Mouse (Mus musculus) kidney, adult 2 months (tissue): ENCODE results near the gene Cdc42se2.

Experiments
- CTCF ChIP-seq: fragments of 200-500 bp; conservative IDR thresholded peaks from 2 replicates; pipeline ENCODE4 v1.5.1; 2011; ENCODE audit warnings: low read depth, mild to moderate bottlenecking, control low read depth, low read length, moderate library complexity, mixed read lengths; ENCODE audit not compliant: insufficient read depth, insufficient read length
- POLR2A ChIP-seq: fragments of 200-500 bp; IDR thresholded peaks from one replicate; pipeline ENCODE4 v1.6.1; 2011; ENCODE audit warnings: low read depth, low read length, control low read depth

GRCm38 (mm10) chr11:54691179-54691578 lies 96.3 kb downstream of the Cdc42se2 start:
- no peak for TF ChIP-seq CTCF
- no peak for TF ChIP-seq POLR2A
